Mouse (Mus musculus): ENCODE data around the gene Rrp9.

DNA sequence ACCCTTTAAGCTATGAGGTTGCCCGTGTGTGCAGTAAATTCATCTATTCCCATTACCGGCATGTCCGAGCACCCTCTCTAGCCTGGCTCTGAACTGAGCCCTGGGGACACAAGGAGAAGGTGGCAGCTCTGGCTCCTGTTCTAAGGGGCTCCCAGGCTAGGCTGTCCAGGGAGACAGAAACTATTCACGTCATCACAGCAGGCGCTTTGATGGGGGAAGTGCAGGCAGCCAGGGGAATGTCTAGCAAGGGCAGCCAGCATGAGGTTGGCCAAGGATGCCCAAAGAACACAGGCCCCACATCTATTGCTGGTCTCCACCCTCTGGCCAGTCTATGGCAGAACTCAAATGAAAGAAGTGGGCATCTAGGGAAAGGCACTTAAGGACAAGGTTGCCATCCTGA is 17.8 kb upstream of the Rrp9 start:
- no peak for TF ChIP-seq EP300 (optimal IDR thresholded peaks at IDR 0.05)
- TF ChIP-seq CTCF (IDR thresholded peaks at IDR 0.05; ENCODE audit: low read depth) = no peak

All from stomach, postnatal 0 days (tissue).